Mouse (Mus musculus) embryo, embryonic 11.5 days (tissue): ENCODE results near the gene Zdhhc3.

ENCODE experiments used
- DNase-seq: peaks from one replicate; pipeline ENCODE4 v3.0.0-alpha.2; 2012; ENCODE audit warnings: low read depth, low spot score

The Zdhhc3 gene

GRCm38 (mm10) chr9:123115566-123115965 lies 2.6 kb upstream of the Zdhhc3 start:
- no peak for DNase-seq

- no peak for DNase-seq
Observed at GRCm38 (mm10) chr9:123113931-123114330, 926 bp upstream of the Zdhhc3 start.

- DNase-seq: no peak
Observed at GRCm38 (mm10) chr9:123111751-123112221, 1.2 kb downstream of the Zdhhc3 start.

GRCm38 (mm10) chr9:123109188-123109587 lies 3.8 kb downstream of the Zdhhc3 start:
- DNase-seq: no peak

GRCm38 (mm10) chr9:123107186-123107585 lies 5.8 kb downstream of the Zdhhc3 start:
- no peak for DNase-seq

- no peak for DNase-seq
Observed at GRCm38 (mm10) chr9:123104362-123104761, 8.6 kb downstream of the Zdhhc3 start.

- no peak for DNase-seq
Observed at GRCm38 (mm10) chr9:123103425-123103824, 9.6 kb downstream of the Zdhhc3 start.

- DNase-seq: no peak
Observed at GRCm38 (mm10) chr9:123099631-123100455, 13.2 kb downstream of the Zdhhc3 start.

- no peak for DNase-seq
Observed at GRCm38 (mm10) chr9:123090844-123091243, 22.2 kb downstream of the Zdhhc3 start.

GRCm38 (mm10) chr9:123087558-123087957 lies 25.4 kb downstream of the Zdhhc3 start:
- DNase-seq: no peak

GRCm38 (mm10) chr9:123085373-123085772 lies 27.6 kb downstream of the Zdhhc3 start:
- no peak for DNase-seq

- no peak for DNase-seq
Observed at GRCm38 (mm10) chr9:123080796-123081195, 32.2 kb downstream of the Zdhhc3 start.

GRCm38 (mm10) chr9:123080355-123080754 lies 32.6 kb downstream of the Zdhhc3 start:
- DNase-seq: no peak

GRCm38 (mm10) chr9:123079149-123079548 lies 33.9 kb downstream of the Zdhhc3 start:
- DNase-seq: no peak

GRCm38 (mm10) chr9:123060172-123060571 lies 52.8 kb downstream of the Zdhhc3 start:
- no peak for DNase-seq

GRCm38 (mm10) chr9:123058724-123059292 lies 54.2 kb downstream of the Zdhhc3 start:
- DNase-seq: no peak

GRCm38 (mm10) chr9:123047665-123048064 lies 65.3 kb downstream of the Zdhhc3 start:
- no peak for DNase-seq

GRCm38 (mm10) chr9:123034426-123034825 lies 78.6 kb downstream of the Zdhhc3 start, which contains the start of gene Tgm4:
TSS of gene Tgm4 (plus strand) at chr9:123034726.
- no peak for DNase-seq

- DNase-seq: no peak
Observed at GRCm38 (mm10) chr9:123031496-123032246, 81.3 kb downstream of the Zdhhc3 start.

- DNase-seq: no peak
Observed at GRCm38 (mm10) chr9:123024201-123024600, 88.8 kb downstream of the Zdhhc3 start.

GRCm38 (mm10) chr9:123021636-123022379 lies 91.2 kb downstream of the Zdhhc3 start:
- peak; percentile 17 for DNase-seq
